Mouse (Mus musculus) olfactory bulb, adult 2 months (tissue): ENCODE results near the gene Mfsd14b. TPM values are rescaled to one million over a fixed set of nuclear protein-coding genes. Genes with fewer than 3 reads are reported as not detected.

Experiments used
- H3K27ac ChIP-seq: fragments of 200-500 bp; 2 replicates; pipeline ENCODE4 v1.5.1; 2012; ENCODE audit warnings: low read depth, low read length; ENCODE audit not compliant: insufficient read depth
- H3K4me1 ChIP-seq: fragments of 200-500 bp; 2 replicates; pipeline ENCODE4 v1.6.1; 2012; ENCODE audit warnings: low read length; ENCODE audit not compliant: control insufficient read depth, insufficient read depth
- H3K4me3 ChIP-seq: fragments of 200-500 bp; 2 replicates; pipeline ENCODE4 v1.5.1; 2012; ENCODE audit warnings: mild to moderate bottlenecking, low read depth, low read length, moderate library complexity; ENCODE audit not compliant: insufficient read depth
- CTCF ChIP-seq: fragments of 200-500 bp; IDR thresholded peaks from 2 replicates; pipeline ENCODE4 v1.5.1; 2012; ENCODE audit warnings: low read depth, mild to moderate bottlenecking, low read length, moderate library complexity; ENCODE audit not compliant: insufficient read depth
- POLR2A ChIP-seq: fragments of 200-500 bp; IDR thresholded peaks from 2 replicates; pipeline ENCODE4 v1.6.1; 2012; ENCODE audit warnings: mild to moderate bottlenecking, low read depth, low read length, moderate library complexity; ENCODE audit not compliant: insufficient read depth
- WGBS: fragments of 180-500 bp; shearing (Covaris S2); methylation state at CpG from one replicate; pipeline ENCODE4 v1.1.7; 2018; 5-methylcytosine and 5-hydroxymethylcytosine counted together
- polyA plus RNA-seq: library from polyadenylated mRNA; stranded (reverse); fragments of >200 nt; gene quantifications from 2 replicates; pipeline ENCODE4 v1.2.4, GENCODE M21; 2012; ENCODE audit warnings: low replicate concordance; ENCODE audit not compliant: missing spikeins, insufficient read depth, insufficient read length

The Mfsd14b gene
- polyA plus RNA-seq, 1 experiment = not detected

DNA sequence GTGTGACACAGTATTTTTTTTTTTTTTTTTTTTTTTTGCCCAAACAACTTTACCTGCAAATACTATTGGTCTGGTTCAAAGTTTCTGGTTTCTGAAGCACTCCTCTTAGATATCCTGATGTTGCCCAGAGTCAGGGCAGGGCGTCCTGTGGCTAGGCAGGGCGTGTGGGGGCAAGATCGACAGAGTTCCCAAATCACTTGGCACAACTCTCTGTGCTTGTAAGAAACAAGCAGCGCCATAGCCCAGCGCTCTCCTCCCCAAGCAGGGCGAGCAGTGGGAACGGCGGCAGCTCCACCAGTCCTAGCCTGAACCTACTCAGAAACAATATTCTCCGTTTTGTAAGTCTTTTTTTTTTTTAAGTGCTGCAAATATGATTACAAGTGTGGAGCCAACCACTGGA is 12.1 kb downstream of the Mfsd14b start:
- Histone ChIP-seq H3K4me3 (no peak overlapping the region), H3K4me1 (no peaks in the 10 kb centered on the region), H3K27ac (no peak overlapping the region)
- 96% methylated on average over 9 of the region's 9 CpGs for WGBS
- no peak for TF ChIP-seq POLR2A
- TF ChIP-seq CTCF = no peak

DNA sequence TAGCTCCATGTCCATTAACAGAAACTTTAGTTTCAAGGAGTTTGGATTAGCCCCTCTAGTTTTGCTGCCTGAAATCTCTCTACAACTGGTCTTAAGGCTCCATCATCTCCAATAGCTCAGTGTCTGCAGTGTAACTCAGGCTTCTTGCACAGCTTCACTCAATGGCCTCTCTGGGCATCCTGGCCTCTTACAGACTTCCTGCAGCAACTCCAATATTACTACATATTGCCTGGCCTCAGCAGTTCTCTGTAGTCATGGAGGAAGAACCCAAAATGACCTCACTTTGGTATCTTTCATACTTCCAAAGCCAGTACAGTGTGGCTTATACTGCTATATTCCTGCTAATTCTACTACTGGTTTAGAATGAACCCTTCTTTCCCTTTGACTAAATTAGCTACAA is 15.8 kb downstream of the Mfsd14b start:
- Histone ChIP-seq H3K4me1 (no peaks in the 10 kb centered on the region), H3K27ac (no peak overlapping the region), H3K4me3 (no peak overlapping the region)
- TF ChIP-seq CTCF (no peak), POLR2A (no peak)

DNA sequence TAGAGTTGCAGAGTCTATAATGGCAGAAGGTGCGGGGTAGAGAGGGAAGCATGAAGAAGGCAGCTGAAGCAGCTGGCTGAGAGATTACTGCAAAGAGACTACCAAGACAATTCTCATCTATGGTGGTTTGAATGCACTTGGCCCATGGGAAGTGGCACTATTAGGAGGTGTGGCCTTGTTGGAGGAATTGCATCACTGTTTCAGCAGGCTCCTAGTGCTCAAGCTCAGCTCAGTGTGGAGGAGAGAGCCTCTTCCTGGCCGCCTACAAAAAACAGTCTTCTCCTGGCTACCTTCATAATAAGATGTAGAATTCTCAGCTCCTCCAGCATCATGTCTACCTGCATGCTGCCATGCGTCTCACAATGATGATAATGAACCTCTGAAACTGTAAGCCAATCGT is 16.9 kb downstream of the Mfsd14b start:
- no peak overlapping the region for H3K27ac ChIP-seq
- TF ChIP-seq POLR2A = no peak
- TF ChIP-seq CTCF = no peak
- no peaks in the 10 kb centered on the region for H3K4me1 ChIP-seq
- no peak overlapping the region for H3K4me3 ChIP-seq
- 97% methylated on average over 4 of the region's 4 CpGs for WGBS

DNA sequence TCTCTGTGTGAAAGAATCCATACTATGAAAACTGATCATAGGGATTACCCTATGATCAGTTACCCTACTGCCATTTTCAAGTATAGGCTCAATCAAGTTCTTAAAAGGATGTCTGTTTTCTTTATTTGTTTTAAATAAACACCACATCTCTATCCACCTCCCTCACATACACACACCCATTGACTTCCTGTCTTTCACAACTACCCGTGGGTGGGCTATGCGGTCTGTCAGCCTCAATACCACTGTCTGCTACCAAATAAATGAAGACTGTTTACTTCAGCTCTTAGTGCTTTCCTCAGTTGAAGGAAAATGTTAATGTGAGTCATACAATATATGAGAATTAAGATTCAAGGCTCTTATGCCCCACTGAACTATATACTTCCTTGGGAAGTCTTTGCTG is 42.8 kb downstream of the Mfsd14b start:
- TF ChIP-seq CTCF (no peak), POLR2A (no peak)
- Histone ChIP-seq H3K4me3 (no peak overlapping the region), H3K4me1 (no peaks in the 10 kb centered on the region), H3K27ac (no peak overlapping the region)
- 94% methylated on average over 2 of the region's 2 CpGs for WGBS

DNA sequence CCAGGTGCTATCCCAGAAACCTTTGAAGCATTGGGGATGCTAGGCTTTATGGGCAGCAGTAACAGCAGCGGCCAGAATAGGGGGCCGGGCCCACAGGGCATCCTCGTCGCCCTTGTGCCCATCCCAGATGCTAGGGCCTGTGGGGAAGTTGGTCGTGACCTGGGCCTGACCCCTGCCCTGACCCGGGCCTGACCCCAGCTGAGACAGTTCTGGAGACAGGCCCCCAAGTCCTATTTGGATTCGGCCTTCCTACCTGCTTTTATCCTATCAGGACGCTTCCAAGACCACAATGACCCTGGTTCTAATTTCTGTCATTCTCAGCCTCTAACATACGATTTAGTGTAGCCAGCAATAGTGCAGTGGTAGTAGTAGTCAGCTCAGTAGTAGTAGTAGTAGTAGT is 60.1 kb downstream of the Mfsd14b start, which contains the start of gene Prss47:
Gene Prss47, minus strand, starts transcription at position 101 of the 400 bp plus-strand sequence.
- WGBS = 85% methylated on average over 9 of the region's 9 CpGs
- Histone ChIP-seq H3K4me1 (no peaks in the 10 kb centered on the region), H3K27ac (no peak within 1 kb of the TSS), H3K4me3 (no peak within 1 kb of the TSS)
- no peak for TF ChIP-seq CTCF
- no peak for TF ChIP-seq POLR2A

DNA sequence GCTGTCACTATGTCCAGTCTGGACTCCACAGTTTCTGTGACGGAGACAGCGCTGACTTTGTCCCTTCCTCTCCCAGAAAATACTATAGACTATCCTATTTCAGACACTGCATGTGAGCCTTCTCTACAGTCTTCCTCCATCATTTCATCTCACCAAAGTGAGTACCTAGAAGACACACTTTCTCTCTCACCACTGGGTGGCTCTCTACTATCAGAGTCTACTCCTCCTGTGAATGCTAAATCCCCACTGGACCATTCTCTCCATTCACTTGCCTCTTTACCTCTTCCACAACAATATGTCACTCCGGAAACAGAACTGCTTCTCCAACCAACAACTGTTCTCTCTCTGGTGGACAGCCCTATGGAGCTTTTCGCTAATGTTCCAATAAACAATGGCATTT is 77.7 kb downstream of the Mfsd14b start:
- no peak for TF ChIP-seq CTCF
- TF ChIP-seq POLR2A = no peak
- no peaks in the 10 kb centered on the region for H3K4me1 ChIP-seq
- no peak overlapping the region for H3K4me3 ChIP-seq
- 69% methylated on average over 4 of the region's 4 CpGs for WGBS
- no peak overlapping the region for H3K27ac ChIP-seq

DNA sequence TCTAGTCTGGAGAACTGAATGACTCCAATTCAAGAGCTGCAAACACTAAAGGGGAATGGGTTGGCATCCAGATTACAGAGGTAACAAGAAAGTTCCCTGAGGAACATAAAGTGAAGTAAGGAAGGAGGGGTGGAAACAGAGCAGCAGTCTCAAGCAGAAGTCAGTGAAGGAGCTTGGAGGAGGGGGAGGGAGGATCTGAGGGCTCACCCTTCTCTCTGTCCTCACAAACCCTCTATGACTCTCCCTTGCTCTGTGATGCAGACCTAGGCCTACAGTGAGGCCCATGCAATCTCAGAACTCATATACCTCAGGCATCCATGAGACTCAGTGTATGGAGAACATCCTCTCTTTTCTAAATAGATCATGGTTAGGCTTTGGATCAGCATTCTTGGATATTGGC is 80.0 kb downstream of the Mfsd14b start, which contains the start of gene Spata31d1c:
Gene Spata31d1c, plus strand, starts transcription at position 301 of the 400 bp plus-strand sequence.
- no peak within 1 kb of the TSS for H3K27ac ChIP-seq
- no peaks in the 10 kb centered on the region for H3K4me1 ChIP-seq
- TF ChIP-seq POLR2A (no peak), CTCF (no peak)

More for the DNA sequence above, 80.0 kb downstream of the Mfsd14b start, which contains the start of gene Spata31d1c:
- no peak within 1 kb of the TSS for H3K4me3 ChIP-seq

Other genes with a start within 250 kb of the Mfsd14b start
- not detected in 2 replicates for gene Cntnap3, start 209.0 kb downstream of the Mfsd14b start, polyA plus RNA-seq
- gene Spata31, start 195.6 kb downstream of the Mfsd14b start, polyA plus RNA-seq = not detected in 2 replicates
- gene Spata31d1c, start 79.9 kb downstream of the Mfsd14b start, polyA plus RNA-seq = not detected in 2 replicates
- not detected in 2 replicates for gene Prss47, start 60.2 kb downstream of the Mfsd14b start, polyA plus RNA-seq
- not detected in 2 replicates for gene Olfr465-ps1, start 25.1 kb upstream of the Mfsd14b start, polyA plus RNA-seq
- not detected in 2 replicates for gene Olfr466, start 37.3 kb upstream of the Mfsd14b start, polyA plus RNA-seq
- not detected in 2 replicates for gene Nlrp4f, start 93.0 kb upstream of the Mfsd14b start, polyA plus RNA-seq
- not detected in 2 replicates for gene Gm10775, start 146.6 kb upstream of the Mfsd14b start, polyA plus RNA-seq
- gene Zfp369, start 165.8 kb upstream of the Mfsd14b start, polyA plus RNA-seq = not detected in 2 replicates